Mouse (Mus musculus): Measurements from ENCODE around the gene Las1l.
"Not testable (repeated sequence)": the region's sequence is repeated elsewhere in the genome, so short reads cannot be mapped to it uniquely, and the experiment has no call there.

Las1l gene

GRCm38 (mm10) chrX:95956497-95957293 lies at the start of gene Las1l:
Gene Las1l (minus strand): TSS chrX:95956962.
- peak; percentile 92 to 95 for DNase-seq

- no peak for DNase-seq
Observed at GRCm38 (mm10) chrX:96006395-96006794, 49.6 kb upstream of the Las1l start.

GRCm38 (mm10) chrX:95999601-96000000 lies 42.8 kb upstream of the Las1l start:
- peak in 1 of 2 experiments; percentile 13 for DNase-seq

- no peak for DNase-seq
Observed at GRCm38 (mm10) chrX:95993206-95993605, 36.4 kb upstream of the Las1l start.

GRCm38 (mm10) chrX:95969936-95970335 lies 13.2 kb upstream of the Las1l start:
- DNase-seq = no peak

GRCm38 (mm10) chrX:95969116-95969515 lies 12.4 kb upstream of the Las1l start:
- no peak for DNase-seq

- peak; percentile 84 to 88 for DNase-seq
Observed at GRCm38 (mm10) chrX:95968594-95968965, 11.8 kb upstream of the Las1l start.

GRCm38 (mm10) chrX:95967847-95968593 lies 11.3 kb upstream of the Las1l start:
- peak; percentile 65 to 77 for DNase-seq

GRCm38 (mm10) chrX:95965036-95965435 lies 8.3 kb upstream of the Las1l start:
- no peak for DNase-seq

GRCm38 (mm10) chrX:95963366-95963765 lies 6.6 kb upstream of the Las1l start:
- DNase-seq = no peak

- DNase-seq = not testable (repeated sequence)
Observed at GRCm38 (mm10) chrX:95957461-95957860, 699 bp upstream of the Las1l start.

- peak in 1 of 2 experiments; percentile 30 for DNase-seq
Observed at GRCm38 (mm10) chrX:95950776-95951175, 6.0 kb downstream of the Las1l start.

- no peak for DNase-seq
Observed at GRCm38 (mm10) chrX:95948135-95948534, 8.6 kb downstream of the Las1l start.

GRCm38 (mm10) chrX:95945496-95945895 lies 11.3 kb downstream of the Las1l start:
- no peak for DNase-seq

- no peak for DNase-seq
Observed at GRCm38 (mm10) chrX:95935481-95935880, 21.3 kb downstream of the Las1l start.

- no peak for DNase-seq
Observed at GRCm38 (mm10) chrX:95902716-95903115, 54.0 kb downstream of the Las1l start.
